Mouse (Mus musculus): ENCODE measurements at regions not wholly inside any gene's neighbourhood (a gene's known extent, or its start where the extent isn't known, plus 50 kb on each side); places are given as distances from the start of the nearest gene placed in this dataset.

- no peaks in the 10 kb centered on the region for H3K27me3 ChIP-seq (ENCODE audit: control insufficient read depth, insufficient read depth, low read length)
- H3K9ac ChIP-seq (ENCODE audit: low read depth, low read length), result no peak overlapping the region
- no peaks in the 10 kb centered on the region for H3K4me1 ChIP-seq (ENCODE audit: control insufficient read depth, insufficient read depth, low read length)
- TF ChIP-seq CTCF (IDR thresholded peaks at IDR 0.05; ENCODE audit: low read depth, low read length) (no peak), POLR2A (IDR thresholded peaks at IDR 0.05; ENCODE audit: extremely low read depth, insufficient read depth, low read length) (no peak)
- H3K27ac ChIP-seq (replicated peaks; ENCODE audit: insufficient read depth, low read depth, low read length), result no peak overlapping the region
- no peaks in the 10 kb centered on the region for H3K36me3 ChIP-seq (ENCODE audit: control insufficient read depth, insufficient read depth, low read length)
- H3K4me3 ChIP-seq (ENCODE audit: insufficient read depth, low read depth, low read length), result no peak overlapping the region
- DNase-seq (ENCODE audit: extremely low read depth, low read depth, low spot score), result no peak
- no peaks in the 10 kb centered on the region for H3K79me2 ChIP-seq (ENCODE audit: control insufficient read depth, insufficient read depth, low read length)
- 86% methylated on average over 10 of the region's 10 CpGs for WGBS
Measured at GRCm38 (mm10) chr10:100206617-100207530, 128.6 kb upstream of the Gm4301 start.

DNA sequence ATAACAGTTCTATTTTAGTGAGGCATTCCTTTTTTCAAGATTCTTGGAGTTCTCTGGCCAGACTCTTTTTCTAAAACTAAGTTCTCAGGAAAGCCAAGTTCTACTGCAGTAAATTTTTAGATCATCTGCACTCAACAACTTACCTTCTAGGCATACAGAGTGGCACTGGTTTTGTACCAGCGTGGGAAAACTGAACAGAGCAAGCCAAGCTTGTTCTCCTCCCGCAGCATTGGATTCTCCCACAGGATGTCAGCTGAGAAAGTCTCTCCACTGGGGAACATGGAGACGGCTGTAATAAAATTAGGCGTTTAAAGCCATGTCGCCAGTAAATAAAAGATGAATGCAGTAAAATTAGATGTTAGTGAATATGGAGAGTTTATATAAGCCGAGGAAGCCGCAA lies 124.8 kb upstream of the Gm4301 start:
- Histone ChIP-seq H3K79me2 (ENCODE audit: control insufficient read depth, insufficient read depth, low read length) (no peaks in the 10 kb centered on the region), H3K4me1 (ENCODE audit: control insufficient read depth, insufficient read depth, low read length) (no peaks in the 10 kb centered on the region), H3K27me3 (ENCODE audit: control insufficient read depth, insufficient read depth, low read length) (no peaks in the 10 kb centered on the region), H3K9ac (ENCODE audit: low read depth, low read length) (no peak overlapping the region), H3K36me3 (ENCODE audit: control insufficient read depth, insufficient read depth, low read length) (no peaks in the 10 kb centered on the region), H3K4me3 (ENCODE audit: insufficient read depth, low read depth, low read length) (no peak overlapping the region), H3K27ac (replicated peaks; ENCODE audit: insufficient read depth, low read depth, low read length) (no peak overlapping the region)
- 78% methylated on average over 7 of the region's 7 CpGs for WGBS
- TF ChIP-seq CTCF (IDR thresholded peaks at IDR 0.05; ENCODE audit: low read depth, low read length) (no peak), POLR2A (IDR thresholded peaks at IDR 0.05; ENCODE audit: extremely low read depth, insufficient read depth, low read length) (no peak)
- DNase-seq (ENCODE audit: extremely low read depth, low read depth, low spot score), result no peak

DNA sequence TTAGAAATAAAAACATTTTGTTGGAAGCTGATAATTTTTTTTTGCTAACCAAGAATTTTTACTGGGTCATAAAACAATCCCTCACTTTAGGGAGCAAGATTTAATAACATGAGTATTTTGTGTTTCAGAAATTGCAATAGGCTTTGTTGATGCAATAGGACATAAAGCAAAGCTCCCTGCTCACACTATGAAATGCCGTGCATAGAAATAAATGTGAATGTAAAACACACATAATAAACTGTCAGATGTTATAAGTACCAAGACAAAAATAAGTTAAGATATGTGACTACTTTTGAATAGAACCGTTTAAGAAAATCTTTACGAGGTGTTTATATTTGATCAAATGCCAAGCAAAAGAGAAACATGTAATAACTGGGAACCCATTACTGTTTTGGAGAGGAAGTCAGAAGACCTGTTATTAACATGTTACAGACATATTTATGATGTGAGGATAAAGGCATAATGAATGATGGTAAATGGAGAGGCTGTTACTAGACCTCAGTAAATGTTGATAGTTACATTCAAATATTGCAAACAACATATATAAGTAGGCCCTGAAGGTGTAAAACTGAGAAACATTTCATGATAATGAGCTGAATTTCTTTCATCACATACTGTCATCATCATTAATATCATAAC lies 110.9 kb upstream of the Gm4301 start:
- WGBS, result 91% methylated on average over 3 of the region's 3 CpGs
- H3K9ac ChIP-seq (ENCODE audit: low read depth, low read length), result no peak overlapping the region

GRCm38 (mm10) chr10:100259235-100259900 lies 76.1 kb upstream of the Gm4301 start:
- Histone ChIP-seq H3K9ac (ENCODE audit: low read depth, low read length) (no peak overlapping the region), H3K27ac (replicated peaks; ENCODE audit: insufficient read depth, low read depth, low read length) (no peak overlapping the region), H3K4me1 (ENCODE audit: control insufficient read depth, insufficient read depth, low read length) (no peaks in the 10 kb centered on the region), H3K79me2 (ENCODE audit: control insufficient read depth, insufficient read depth, low read length) (no peaks in the 10 kb centered on the region), H3K36me3 (ENCODE audit: control insufficient read depth, insufficient read depth, low read length) (no peaks in the 10 kb centered on the region), H3K27me3 (ENCODE audit: control insufficient read depth, insufficient read depth, low read length) (no peaks in the 10 kb centered on the region), H3K4me3 (ENCODE audit: insufficient read depth, low read depth, low read length) (no peak overlapping the region)
- no peak for TF ChIP-seq CTCF (IDR thresholded peaks at IDR 0.05; ENCODE audit: low read depth, low read length)
- no peak for TF ChIP-seq POLR2A (IDR thresholded peaks at IDR 0.05; ENCODE audit: extremely low read depth, insufficient read depth, low read length)
- 76% methylated on average over 4 of the region's 4 CpGs for WGBS
- no peak for DNase-seq (ENCODE audit: extremely low read depth, low read depth, low spot score)

More for the DNA sequence above, 110.9 kb upstream of the Gm4301 start:
- no peak overlapping the region for H3K4me3 ChIP-seq (ENCODE audit: insufficient read depth, low read depth, low read length)
- H3K79me2 ChIP-seq (ENCODE audit: control insufficient read depth, insufficient read depth, low read length), result no peaks in the 10 kb centered on the region
- no peaks in the 10 kb centered on the region for H3K27me3 ChIP-seq (ENCODE audit: control insufficient read depth, insufficient read depth, low read length)
- H3K36me3 ChIP-seq (ENCODE audit: control insufficient read depth, insufficient read depth, low read length), result no peaks in the 10 kb centered on the region
- no peak overlapping the region for H3K27ac ChIP-seq (replicated peaks; ENCODE audit: insufficient read depth, low read depth, low read length)
- no peaks in the 10 kb centered on the region for H3K4me1 ChIP-seq (ENCODE audit: control insufficient read depth, insufficient read depth, low read length)
- DNase-seq (ENCODE audit: extremely low read depth, low read depth, low spot score), result no peak
- TF ChIP-seq CTCF (IDR thresholded peaks at IDR 0.05; ENCODE audit: low read depth, low read length), result no peak
- TF ChIP-seq POLR2A (IDR thresholded peaks at IDR 0.05; ENCODE audit: extremely low read depth, insufficient read depth, low read length), result no peak

GRCm38 (mm10) chr10:100263447-100263846 lies 72.0 kb upstream of the Gm4301 start:
- Histone ChIP-seq H3K79me2 (ENCODE audit: control insufficient read depth, insufficient read depth, low read length) (no peaks in the 10 kb centered on the region), H3K4me3 (ENCODE audit: insufficient read depth, low read depth, low read length) (no peak overlapping the region), H3K27ac (replicated peaks; ENCODE audit: insufficient read depth, low read depth, low read length) (no peak overlapping the region), H3K9ac (ENCODE audit: low read depth, low read length) (no peak overlapping the region), H3K4me1 (ENCODE audit: control insufficient read depth, insufficient read depth, low read length) (no peaks in the 10 kb centered on the region), H3K36me3 (ENCODE audit: control insufficient read depth, insufficient read depth, low read length) (no peaks in the 10 kb centered on the region), H3K27me3 (ENCODE audit: control insufficient read depth, insufficient read depth, low read length) (no peaks in the 10 kb centered on the region)
- TF ChIP-seq CTCF (IDR thresholded peaks at IDR 0.05; ENCODE audit: low read depth, low read length) (no peak), POLR2A (IDR thresholded peaks at IDR 0.05; ENCODE audit: extremely low read depth, insufficient read depth, low read length) (no peak)
- WGBS, result 44% methylated on average over 2 of the region's 2 CpGs
- no peak for DNase-seq (ENCODE audit: extremely low read depth, low read depth, low spot score)
